Mouse (Mus musculus) Muller cell, postnatal 12 days (primary cell): ENCODE measurements around the gene Ehhadh.
"Not testable (repeated sequence)": the region's sequence is repeated elsewhere in the genome, so short reads cannot be mapped to it uniquely, and the experiment has no call there.

ENCODE experiments used
- DNase-seq: peaks from one replicate; pipeline ENCODE4 v3.0.0-alpha.2; 2015; ENCODE audit errors: inconsistent ontology term

Ehhadh gene

GRCm38 (mm10) chr16:21787516-21788353, at the start of gene Ehhadh:
Gene Ehhadh (minus strand): TSS chr16:21787807.
- peak; percentile 77 for DNase-seq

DNA sequence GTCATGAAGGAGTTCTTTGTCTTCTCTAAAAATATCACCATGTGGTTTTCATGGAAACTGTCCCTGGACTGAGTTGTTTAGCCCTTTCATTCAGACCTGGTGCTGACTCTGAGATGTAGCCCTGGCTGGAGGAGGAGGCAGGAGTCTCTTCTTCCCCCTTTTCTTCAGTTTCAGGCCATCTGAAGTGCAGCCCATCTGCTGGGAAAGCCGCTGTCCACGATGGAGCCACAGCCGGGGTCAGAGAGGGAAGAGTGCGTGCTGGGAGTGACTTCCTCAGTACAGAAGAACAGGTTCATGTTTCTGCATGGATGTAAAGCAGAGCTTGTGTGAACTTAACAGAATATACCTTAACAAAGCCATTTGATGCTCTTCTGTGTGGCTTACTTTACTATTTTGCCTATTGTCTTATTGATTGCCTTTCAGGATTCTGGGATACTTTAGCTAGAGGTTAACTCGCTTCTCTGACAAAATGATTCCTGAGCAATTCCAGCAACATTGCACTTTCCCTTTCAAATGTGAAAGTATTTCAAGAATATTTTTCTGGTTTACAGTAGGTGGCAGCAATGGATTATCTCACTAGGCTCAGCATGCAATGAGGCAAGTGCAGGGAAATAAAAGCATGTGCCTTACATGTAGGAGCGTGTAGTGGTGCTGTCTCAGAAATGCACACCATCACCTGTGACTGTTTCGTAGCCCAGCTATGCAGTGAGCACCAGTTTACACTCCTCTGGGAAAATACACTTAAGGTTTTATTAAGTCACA, 48.9 kb upstream of the Ehhadh start:
- DNase-seq = peak; percentile 52

GRCm38 (mm10) chr16:21835584-21835931, 48.0 kb upstream of the Ehhadh start:
- no peak for DNase-seq

DNA sequence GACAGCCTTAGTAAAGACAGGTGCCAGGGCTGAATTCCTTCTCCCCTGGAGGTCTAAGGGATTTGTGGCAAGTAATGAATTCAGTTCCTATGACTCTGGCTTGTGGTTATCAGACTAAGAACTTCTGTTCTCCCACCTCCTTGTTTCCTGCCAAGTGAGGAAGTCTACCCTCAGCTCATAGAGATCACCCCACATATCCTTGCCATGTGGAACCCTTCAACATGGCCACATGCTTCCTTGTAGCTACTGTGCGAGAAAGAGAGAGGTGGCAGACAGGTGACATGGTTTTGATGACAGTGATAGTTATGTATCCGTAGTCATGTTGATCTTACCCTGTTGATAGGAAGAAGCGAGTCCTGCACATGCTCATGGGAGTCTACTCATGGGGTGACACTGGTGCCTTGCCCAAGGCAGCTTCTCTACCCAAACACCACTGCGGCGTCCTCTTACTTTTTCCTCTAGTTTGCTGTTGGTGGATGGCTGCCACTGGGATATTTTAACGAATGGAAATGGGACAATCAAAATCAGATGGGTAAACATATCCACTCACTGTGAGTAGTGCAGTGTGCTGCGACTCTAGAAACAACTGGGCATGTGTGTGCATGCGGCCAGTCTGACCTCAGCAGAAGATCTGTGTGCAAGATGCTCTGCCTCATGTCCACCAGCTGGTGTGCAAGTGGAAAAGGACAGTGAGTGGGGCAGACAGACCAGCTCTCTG, 47.4 kb upstream of the Ehhadh start:
- no peak for DNase-seq

GRCm38 (mm10) chr16:21833970-21834369, 46.4 kb upstream of the Ehhadh start:
- no peak for DNase-seq

GRCm38 (mm10) chr16:21833469-21833868, 45.9 kb upstream of the Ehhadh start:
- no peak for DNase-seq

DNA sequence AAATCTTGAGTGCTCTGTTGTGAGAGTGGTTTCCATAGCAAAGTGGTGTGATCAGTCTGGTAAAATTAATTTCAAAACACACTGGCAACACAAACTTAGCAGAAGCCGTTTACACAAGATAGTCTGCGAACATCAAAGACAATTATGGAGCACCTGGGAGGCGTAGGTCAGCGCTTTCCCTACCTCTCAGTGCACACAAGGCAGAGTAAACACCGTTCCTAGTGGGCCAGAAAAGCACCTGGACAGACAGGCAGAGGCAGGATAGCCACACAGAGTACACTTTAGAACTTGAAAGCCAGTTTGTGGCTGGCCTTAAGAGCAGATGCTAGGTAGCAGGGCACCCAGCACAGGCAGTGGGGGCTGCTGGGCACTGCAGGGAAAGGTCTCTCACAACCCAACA, 44.2 kb upstream of the Ehhadh start:
- DNase-seq = no peak

- DNase-seq = no peak
Measured at GRCm38 (mm10) chr16:21830784-21831183, 43.2 kb upstream of the Ehhadh start.

- DNase-seq = no peak
Measured at GRCm38 (mm10) chr16:21829711-21830110, 42.1 kb upstream of the Ehhadh start.

DNA sequence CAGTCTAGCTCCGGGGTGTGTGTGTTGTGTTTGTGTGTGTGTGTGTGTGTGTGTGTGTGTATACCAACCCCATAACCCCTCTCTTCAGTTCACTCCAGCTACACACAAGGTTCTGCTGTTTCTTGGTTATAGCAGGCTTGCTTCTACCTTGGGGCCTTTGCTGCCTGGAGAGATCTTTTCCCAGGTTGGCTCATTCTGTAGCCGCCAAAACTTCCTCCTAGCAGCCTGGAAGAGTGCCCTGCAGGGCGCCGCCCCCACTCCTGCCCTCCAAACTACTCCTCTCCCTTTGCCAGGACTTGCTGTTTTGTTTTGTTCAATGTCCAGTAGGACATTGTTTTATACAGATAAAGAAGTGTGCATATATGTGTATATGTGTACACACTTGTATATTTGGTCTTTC, 40.0 kb upstream of the Ehhadh start:
- no peak for DNase-seq

DNA sequence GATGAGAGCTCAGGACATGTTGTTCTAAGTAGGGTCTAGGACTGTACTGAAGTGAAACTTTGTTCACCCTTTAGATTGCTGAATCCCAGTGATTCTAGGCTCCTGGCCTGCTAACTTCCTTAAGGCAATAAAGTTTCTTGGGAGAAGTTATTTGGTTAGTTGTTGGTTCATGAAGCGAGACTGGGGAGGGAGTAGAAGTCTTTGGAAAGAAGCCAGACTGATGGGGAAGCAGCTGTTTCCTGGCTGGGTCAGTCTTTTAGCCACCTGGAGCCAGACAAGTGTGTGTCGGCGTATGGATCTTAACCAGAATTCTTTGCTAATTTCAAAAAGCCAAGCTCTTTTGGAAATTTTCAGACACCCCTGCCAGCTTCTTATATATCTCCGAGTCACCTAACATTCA, 39.5 kb upstream of the Ehhadh start:
- no peak for DNase-seq

DNA sequence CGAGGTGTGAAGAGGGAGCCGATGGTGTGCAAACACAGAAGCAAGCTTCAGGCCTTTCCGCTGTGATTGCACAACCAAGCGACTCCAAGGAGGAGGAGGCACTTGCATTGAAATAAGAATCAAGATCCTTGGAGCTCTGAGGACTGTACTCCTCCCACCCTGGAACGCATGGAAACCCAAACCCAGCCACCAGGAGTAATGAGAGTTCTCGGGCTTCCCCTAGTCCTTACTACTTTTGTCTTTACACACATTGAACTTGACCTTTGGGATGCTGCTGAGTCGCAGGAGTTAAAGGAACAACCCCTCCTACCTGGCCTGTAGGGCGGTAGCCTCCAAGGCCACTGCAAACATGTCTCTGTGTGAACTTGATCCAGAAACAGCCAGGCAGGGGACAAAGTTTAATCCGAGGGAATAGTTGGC, 38.0 kb upstream of the Ehhadh start:
- DNase-seq = no peak

- peak; percentile 43 for DNase-seq
Measured at GRCm38 (mm10) chr16:21818629-21819028, 31.0 kb upstream of the Ehhadh start.

DNA sequence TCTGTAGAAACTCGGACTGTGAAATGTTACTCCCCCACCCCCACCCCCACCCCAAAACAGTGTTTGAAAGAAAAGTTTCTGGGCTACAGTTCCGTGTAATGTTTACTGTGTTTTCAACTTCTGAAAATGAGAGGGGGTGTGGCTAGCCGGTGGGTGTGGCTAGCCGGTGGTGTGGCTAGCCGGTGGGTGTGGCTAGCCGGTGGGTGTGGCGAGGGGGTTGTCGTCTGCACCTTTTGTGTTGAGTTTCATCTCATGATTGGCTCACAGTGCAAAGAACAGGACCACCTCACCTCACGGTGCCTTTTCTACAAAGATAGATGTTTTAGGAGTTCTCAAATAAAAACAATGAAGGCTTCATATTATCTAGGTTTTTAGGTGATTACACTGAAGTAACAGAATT, 30.5 kb upstream of the Ehhadh start:
- DNase-seq = peak; percentile 39

DNA sequence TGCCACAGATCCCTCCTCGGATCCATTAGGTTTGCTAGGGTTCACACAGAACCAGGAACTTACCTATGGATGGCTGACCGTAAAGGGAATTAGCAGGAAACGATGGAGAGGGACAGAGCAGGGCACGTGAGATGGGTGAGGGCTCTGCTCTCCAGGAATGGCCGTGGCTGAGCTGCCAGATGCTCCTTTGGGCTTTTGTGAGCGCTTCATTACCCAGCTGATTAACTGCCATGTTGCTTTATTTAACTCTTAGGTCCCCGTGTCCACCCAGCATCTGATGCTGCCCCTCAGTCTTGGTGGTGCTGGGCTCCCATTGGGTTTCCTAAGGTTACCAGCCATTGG, 28.0 kb upstream of the Ehhadh start:
- no peak for DNase-seq

DNA sequence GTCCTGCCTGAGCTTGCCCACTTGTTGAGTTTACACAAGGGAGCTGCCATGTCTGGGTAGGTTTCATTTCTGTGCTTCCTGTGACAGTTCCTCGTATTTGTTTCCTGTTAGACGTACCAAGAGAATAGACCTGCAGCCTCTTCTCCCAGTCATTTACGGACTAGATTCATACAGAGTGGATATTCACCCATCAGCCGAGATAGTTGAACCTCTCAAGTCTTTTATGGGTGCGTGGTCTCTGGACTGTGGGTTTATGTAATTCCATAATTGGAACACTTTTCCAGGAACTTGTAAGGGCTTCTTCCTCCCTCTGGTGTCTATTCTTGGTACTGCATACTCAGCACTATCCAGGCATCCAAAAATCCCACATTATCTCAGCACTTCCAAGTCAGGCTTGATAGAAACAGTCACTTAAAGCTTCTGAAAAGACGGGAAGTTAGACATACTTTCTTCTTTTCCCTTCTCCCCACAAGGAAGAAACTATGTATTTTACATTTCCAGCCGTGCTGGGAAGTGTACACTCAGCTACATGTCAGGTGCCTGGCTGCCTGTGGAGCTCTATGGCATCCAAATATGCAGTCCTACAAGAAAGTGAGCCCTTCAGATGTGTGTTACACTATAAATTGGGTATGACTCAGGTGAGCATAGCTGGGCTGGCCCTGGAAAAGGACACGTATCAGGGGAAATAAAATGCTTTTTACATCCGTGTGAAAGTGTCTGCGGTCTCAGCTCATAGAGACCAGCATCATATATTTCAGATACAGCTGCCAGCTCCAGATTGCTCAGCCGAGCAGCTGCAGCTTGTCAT, 27.5 kb upstream of the Ehhadh start:
- peak; percentile 57 for DNase-seq

DNA sequence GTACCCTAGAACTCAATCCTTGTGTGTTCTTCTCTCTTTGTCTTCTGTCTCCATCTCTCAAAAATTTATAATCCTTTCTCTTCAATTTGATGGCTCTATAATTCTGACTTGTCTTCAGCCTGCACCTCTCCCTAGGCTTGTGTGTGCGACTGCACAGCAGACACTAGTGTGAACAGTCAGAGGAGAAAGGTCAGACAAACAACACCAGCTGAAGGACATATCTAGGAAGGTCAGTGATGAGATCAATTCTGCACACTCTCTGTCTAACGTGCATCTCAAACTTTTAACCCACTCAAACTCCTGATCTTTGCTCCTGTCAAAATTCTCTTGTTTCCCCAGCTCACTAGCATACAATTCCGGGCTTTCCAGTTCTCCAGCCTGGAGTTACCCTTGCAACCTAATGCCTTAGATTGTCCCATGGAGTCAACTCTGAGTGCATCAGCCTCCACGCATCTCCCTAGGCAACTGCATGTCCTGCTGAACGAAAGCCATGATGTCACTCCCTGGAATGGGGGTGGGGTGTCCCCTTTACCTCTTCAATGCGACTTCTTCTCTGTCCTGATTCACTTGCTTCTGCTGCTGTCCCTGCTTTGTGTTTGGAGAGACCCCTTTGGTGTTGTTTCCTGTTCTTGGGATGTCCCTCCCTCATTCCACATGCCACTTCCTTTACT, 25.7 kb upstream of the Ehhadh start:
- no peak for DNase-seq

DNA sequence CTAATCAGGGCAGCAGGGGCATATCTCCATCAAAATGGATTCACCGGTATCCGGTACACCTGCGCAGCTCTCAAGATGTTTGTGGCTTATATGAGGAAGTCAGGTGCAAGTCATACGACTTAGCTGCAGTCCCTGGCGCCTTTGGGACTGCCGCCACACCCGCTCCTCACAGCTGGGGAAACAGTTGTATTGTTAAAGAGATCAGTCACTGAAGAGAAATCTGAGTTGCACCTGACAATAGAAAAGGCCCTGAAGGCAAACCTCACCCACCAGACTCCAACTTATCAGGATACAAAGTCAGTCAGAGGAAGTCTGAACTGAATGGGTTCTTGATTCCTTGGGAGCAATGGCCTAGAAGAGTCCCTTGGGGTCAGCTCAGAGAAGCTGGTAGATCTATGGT, 20.2 kb upstream of the Ehhadh start:
- not testable (repeated sequence) for DNase-seq

DNA sequence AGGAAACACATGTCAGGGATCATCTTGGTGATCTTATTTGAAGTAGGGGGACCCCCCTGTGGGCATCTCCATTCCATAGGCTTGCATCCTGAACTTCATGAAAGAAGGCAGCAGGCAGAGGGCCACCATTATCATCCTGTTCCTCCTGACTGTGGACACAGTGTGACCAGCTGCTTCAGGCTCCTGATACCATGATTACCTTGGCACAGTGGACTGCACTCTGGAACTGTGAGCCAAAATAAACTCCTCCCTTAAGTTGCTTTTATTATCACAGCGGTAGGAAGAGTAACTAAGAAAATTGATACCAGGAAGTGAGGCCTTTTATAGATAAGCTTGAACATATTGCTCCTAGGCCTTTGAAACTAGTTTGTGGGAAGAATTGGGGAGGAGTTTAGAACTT, 19.3 kb upstream of the Ehhadh start:
- no peak for DNase-seq

DNA sequence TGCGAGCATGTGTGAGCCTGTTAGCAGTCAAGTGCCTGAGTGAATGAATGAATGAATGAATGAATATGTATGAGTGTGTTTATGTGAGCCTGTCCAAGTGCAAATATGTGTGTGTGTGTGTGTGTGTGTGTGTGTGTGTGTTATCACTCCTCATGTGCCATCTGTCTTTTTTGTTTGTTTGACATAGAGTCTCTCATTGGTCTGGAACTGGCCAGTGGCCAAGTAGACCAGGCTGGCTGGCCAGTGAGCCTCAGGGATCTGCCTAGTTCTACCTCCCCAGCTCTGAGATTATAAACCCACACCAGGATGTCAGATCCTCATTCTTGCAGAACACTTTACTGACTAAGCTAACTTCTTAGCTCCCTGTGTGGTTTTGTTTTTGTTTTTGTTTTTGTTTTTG, 16.7 kb upstream of the Ehhadh start:
- DNase-seq = no peak

DNA sequence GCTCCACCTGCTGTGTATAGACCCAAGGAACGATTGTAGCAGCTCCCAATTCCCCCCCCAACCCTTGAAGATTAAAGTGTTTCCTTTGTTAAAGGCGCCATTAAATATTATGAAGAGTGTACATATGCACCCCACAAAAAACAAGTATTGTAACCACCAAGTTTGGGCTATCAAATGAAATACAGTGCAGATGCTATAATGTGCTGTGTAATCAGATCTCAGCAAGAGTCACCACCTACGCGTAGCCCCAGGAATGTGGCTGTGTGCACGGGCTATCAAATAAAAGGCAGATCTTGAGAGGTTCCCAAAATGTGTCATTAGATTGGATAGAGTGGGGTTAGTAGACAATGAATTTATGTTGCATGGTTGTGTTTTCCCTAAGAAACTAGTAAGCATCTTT, 7.5 kb upstream of the Ehhadh start:
- peak; percentile 30 for DNase-seq
